Mouse (Mus musculus) limb, embryonic 14.5 days (tissue): ENCODE data around the gene Dync1li2. TPM values are rescaled to one million over a fixed set of nuclear protein-coding genes. Genes with fewer than 3 reads are reported as not detected.

Experiments
- ATAC-seq: fragments of 200-750 bp; cut with Nextera tagmentation; 2 replicates; pipeline ENCODE4 v1.8.0; 2017; ENCODE audit warnings: low read depth, moderate number of reproducible peaks, moderate TSS enrichment; ENCODE audit not compliant: low FRiP score
- DNase-seq: peaks from one replicate; pipeline ENCODE4 v3.0.0-alpha.2; 2015; ENCODE audit warnings: low spot score
- H3K27ac ChIP-seq: fragments of 300-500 bp; sonication (generic); replicated peaks from 2 replicates; pipeline ENCODE4 v1.5.1; 2014; ENCODE audit warnings: low read depth, mild to moderate bottlenecking, low read length, moderate library complexity, mixed read lengths
- H3K27me3 ChIP-seq: fragments of 300-500 bp; sonication (generic); 2 replicates; pipeline ENCODE4 v1.6.1; 2014; ENCODE audit warnings: low read length, mixed read lengths; ENCODE audit not compliant: control insufficient read depth, insufficient read depth
- H3K36me3 ChIP-seq: fragments of 300-500 bp; sonication (generic); 2 replicates; pipeline ENCODE4 v1.6.1; 2014; ENCODE audit warnings: mild to moderate bottlenecking, low read length, moderate library complexity, mixed read lengths; ENCODE audit not compliant: control insufficient read depth, insufficient read depth
- H3K4me1 ChIP-seq: fragments of 300-500 bp; sonication (generic); 2 replicates; pipeline ENCODE4 v1.6.1; 2014; ENCODE audit warnings: antibody characterized with exemption, low read length, mixed read lengths; ENCODE audit not compliant: control insufficient read depth, insufficient read depth
- H3K4me2 ChIP-seq: fragments of 300-500 bp; sonication (generic); replicated peaks from 2 replicates; pipeline ENCODE4 v1.6.1; 2014; ENCODE audit warnings: low read depth, mild to moderate bottlenecking, low read length, moderate library complexity; ENCODE audit not compliant: severe bottlenecking
- H3K4me3 ChIP-seq: fragments of 300-500 bp; sonication (generic); replicated peaks from 2 replicates; pipeline ENCODE4 v1.5.1; 2014; ENCODE audit warnings: low read length
- H3K9ac ChIP-seq: fragments of 300-500 bp; sonication (generic); 2 replicates; pipeline ENCODE4 v1.6.1; 2014; ENCODE audit warnings: mild to moderate bottlenecking, low read depth, low read length, moderate library complexity; ENCODE audit not compliant: severe bottlenecking
- H3K9me3 ChIP-seq: fragments of 300-500 bp; sonication (generic); 2 replicates; pipeline ENCODE4 v1.6.1; 2016; ENCODE audit warnings: low read length; ENCODE audit not compliant: control insufficient read depth
- POLR2A ChIP-seq: fragments of 200-500 bp; IDR thresholded peaks from 2 replicates; pipeline ENCODE4 v1.8.0; 2012; ENCODE audit warnings: inconsistent platforms, mild to moderate bottlenecking, moderate library complexity, borderline replicate concordance; ENCODE audit not compliant: insufficient read depth, insufficient read length; ENCODE audit errors: extremely low read depth
- WGBS: fragments of 180-500 bp; shearing (Covaris S2); extraction: QIAGEN DNeasy Blood & Tissue Kit; methylation state at CpG from one replicate; pipeline ENCODE4 v1.1.7; 2014; 5-methylcytosine and 5-hydroxymethylcytosine counted together
- polyA plus RNA-seq, 2 experiments: library from polyadenylated mRNA; depleted of rRNA in 1 of 2; stranded (reverse) in 1 of 2; unstranded in 1 of 2; fragments of >200 nt; fragmentation: Nextera tagmentation in 1 of 2; extraction: Ambion mirVana in 1 of 2; gene quantifications; 2 replicates each; pipeline versions ENCODE4 v1.2.1 to v1.2.3; 2012 to 2014

Gene Dync1li2
- polyA plus RNA-seq, 2 experiments: 48.8 to 64.7 TPM

DNA sequence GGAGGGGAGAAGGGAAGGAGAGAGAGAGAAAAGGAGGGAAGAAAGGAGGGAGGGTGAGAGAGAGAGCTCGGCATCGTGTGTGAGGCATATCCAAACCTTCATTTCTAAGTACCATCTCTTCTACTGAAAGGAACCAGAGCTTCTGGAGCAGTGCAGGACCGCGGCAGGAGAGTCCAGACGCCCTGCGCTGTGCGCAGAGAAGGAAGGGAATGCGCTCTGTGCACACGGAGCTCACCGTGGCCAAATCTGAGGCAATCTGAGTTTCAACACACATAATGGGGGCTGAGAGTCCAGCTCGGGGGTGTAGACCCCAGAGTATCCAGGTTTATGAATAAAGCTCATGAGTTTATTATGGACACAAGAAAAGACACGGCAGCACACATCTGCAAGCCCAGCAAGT lies 73.3 kb downstream of the Dync1li2 start:
- WGBS: 76% methylated on average over 12 of the region's 12 CpGs
- ATAC-seq (no peak), DNase-seq (no peak)
- peaks cover 5% of the 10 kb centered on the region; the same call in 1 of the 2 replicates for H3K36me3 ChIP-seq
- no peaks in the 10 kb centered on the region for H3K9me3 ChIP-seq
- no peak for TF ChIP-seq POLR2A
- H3K27me3 ChIP-seq: no peaks in the 10 kb centered on the region
- H3K4me2 ChIP-seq: no peak overlapping the region
- 0 out of 2 replicates have a peak overlapping the region, but pooled peaks have one; percentile 8 for H3K27ac ChIP-seq
- H3K9ac ChIP-seq: no peak overlapping the region
- H3K4me1 ChIP-seq: no peaks in the 10 kb centered on the region
- H3K4me3 ChIP-seq: no peak overlapping the region

Other genes starting within 250 kb of the Dync1li2 start
- 18.5 and 20.4 TPM in 2 replicates for gene Tk2, start 194.5 kb downstream of the Dync1li2 start, polyA plus RNA-seq (2012; rRNA removed)
- 19.2 and 20.2 TPM in 2 replicates for gene Tk2, start 194.5 kb downstream of the Dync1li2 start, polyA plus RNA-seq (2014; fragmentation: Nextera tagmentation; extraction: Ambion mirVana)
- gene Cklf, start 192.2 kb downstream of the Dync1li2 start, polyA plus RNA-seq (2012; rRNA removed): 49.2 and 56.0 TPM in 2 replicates
- gene Cklf, start 192.2 kb downstream of the Dync1li2 start, polyA plus RNA-seq (2014; fragmentation: Nextera tagmentation; extraction: Ambion mirVana): 36.9 and 42.2 TPM in 2 replicates
- not detected in 2 replicates for gene Cmtm2a, start 149.9 kb downstream of the Dync1li2 start, polyA plus RNA-seq (2012; rRNA removed)
- not detected in 2 replicates for gene Cmtm2a, start 149.9 kb downstream of the Dync1li2 start, polyA plus RNA-seq (2014; fragmentation: Nextera tagmentation; extraction: Ambion mirVana)
- not detected in 2 replicates for gene Gm45711, start 133.0 kb downstream of the Dync1li2 start, polyA plus RNA-seq (2012; rRNA removed)
- not detected in 2 replicates for gene Gm45711, start 133.0 kb downstream of the Dync1li2 start, polyA plus RNA-seq (2014; fragmentation: Nextera tagmentation; extraction: Ambion mirVana)
- not detected in 2 replicates for gene Cmtm1, start 132.9 kb downstream of the Dync1li2 start, polyA plus RNA-seq (2012; rRNA removed)
- not detected in 2 replicates for gene Cmtm1, start 132.9 kb downstream of the Dync1li2 start, polyA plus RNA-seq (2014; fragmentation: Nextera tagmentation; extraction: Ambion mirVana)
- gene Gm11020, start 121.5 kb downstream of the Dync1li2 start, polyA plus RNA-seq (2012; rRNA removed): not detected in 2 replicates
- gene Gm11020, start 121.5 kb downstream of the Dync1li2 start, polyA plus RNA-seq (2014; fragmentation: Nextera tagmentation; extraction: Ambion mirVana): not detected in 2 replicates
- not detected in 2 replicates for gene Cmtm2b, start 120.8 kb downstream of the Dync1li2 start, polyA plus RNA-seq (2012; rRNA removed)
- gene Cmtm2b, start 120.8 kb downstream of the Dync1li2 start, polyA plus RNA-seq (2014; fragmentation: Nextera tagmentation; extraction: Ambion mirVana): not detected in 2 replicates
- 240 and 361 TPM in 2 replicates for gene Cmtm3, start 103.6 kb downstream of the Dync1li2 start, polyA plus RNA-seq (2012; rRNA removed)
- gene Cmtm3, start 103.6 kb downstream of the Dync1li2 start, polyA plus RNA-seq (2014; fragmentation: Nextera tagmentation; extraction: Ambion mirVana): 176 and 185 TPM in 2 replicates
- 18.9 and 21.4 TPM in 2 replicates for gene Cmtm4, start 47.2 kb downstream of the Dync1li2 start, polyA plus RNA-seq (2012; rRNA removed)
- gene Cmtm4, start 47.2 kb downstream of the Dync1li2 start, polyA plus RNA-seq (2014; fragmentation: Nextera tagmentation; extraction: Ambion mirVana): 4.1 and 4.5 TPM in 2 replicates
- gene Terb1, start 66.9 kb upstream of the Dync1li2 start, polyA plus RNA-seq (2012; rRNA removed): 0.23 and 0.29 TPM in 2 replicates
- gene Terb1, start 66.9 kb upstream of the Dync1li2 start, polyA plus RNA-seq (2014; fragmentation: Nextera tagmentation; extraction: Ambion mirVana): 0.44 and 0.48 TPM in 2 replicates
- gene Nae1, start 91.6 kb upstream of the Dync1li2 start, polyA plus RNA-seq (2012; rRNA removed): 75.7 and 84.2 TPM in 2 replicates
- gene Nae1, start 91.6 kb upstream of the Dync1li2 start, polyA plus RNA-seq (2014; fragmentation: Nextera tagmentation; extraction: Ambion mirVana): 97.1 and 97.8 TPM in 2 replicates
- gene Car7, start 91.6 kb upstream of the Dync1li2 start, polyA plus RNA-seq (2012; rRNA removed): 0.53 and 1.0 TPM in 2 replicates
- gene Car7, start 91.6 kb upstream of the Dync1li2 start, polyA plus RNA-seq (2014; fragmentation: Nextera tagmentation; extraction: Ambion mirVana): 0.65 and 0.66 TPM in 2 replicates
- gene Pdp2, start 148.4 kb upstream of the Dync1li2 start, polyA plus RNA-seq (2012; rRNA removed): 4.9 and 5.0 TPM in 2 replicates
- gene Pdp2, start 148.4 kb upstream of the Dync1li2 start, polyA plus RNA-seq (2014; fragmentation: Nextera tagmentation; extraction: Ambion mirVana): 9.3 and 9.7 TPM in 2 replicates
- gene Cdh16, start 181.3 kb upstream of the Dync1li2 start, polyA plus RNA-seq (2012; rRNA removed): 0.29 and 0.62 TPM in 2 replicates
- gene Cdh16, start 181.3 kb upstream of the Dync1li2 start, polyA plus RNA-seq (2014; fragmentation: Nextera tagmentation; extraction: Ambion mirVana): 0.75 and 0.98 TPM in 2 replicates
- gene Rrad, start 188.3 kb upstream of the Dync1li2 start, polyA plus RNA-seq (2012; rRNA removed): 21.4 and 22.5 TPM in 2 replicates
- 27.3 and 32.4 TPM in 2 replicates for gene Rrad, start 188.3 kb upstream of the Dync1li2 start, polyA plus RNA-seq (2014; fragmentation: Nextera tagmentation; extraction: Ambion mirVana)
- gene Ciao2b, start 198.9 kb upstream of the Dync1li2 start, polyA plus RNA-seq (2012; rRNA removed): 71.1 and 91.9 TPM in 2 replicates
- gene Ciao2b, start 198.9 kb upstream of the Dync1li2 start, polyA plus RNA-seq (2014; fragmentation: Nextera tagmentation; extraction: Ambion mirVana): 78.4 and 81.9 TPM in 2 replicates